9 mouse cellular contexts compared by ENCODE assay signal in genomic region chr11:85888451-85888961, GRCm38 (mm10). TPM values are rescaled to one million over a fixed set of nuclear protein-coding genes. Genes with fewer than 3 reads are reported as not detected.
A peak's percentile ranks its signal among the peaks of the same experiment; 100 is the strongest.
DNase-seq lines count a peak whose midpoint lies in the region; ATAC-seq and TF ChIP-seq lines count a peak whose summit lies in the region.
"Had no signal": no experiment of that assay in that cellular context is flagged by ENCODE, and none has a peak within 500 bp of the region (broad histone marks: within the 10 kb centered on the region; RNA-seq: fewer than 3 reads in every experiment).

No protein-coding gene starts in this region.

- H3K27ac ChIP-seq in forebrain, embryonic 11.5 days (ENCODE audit: low read depth, low read length), result no peak overlapping the region
- no peak overlapping the region for H3K27ac ChIP-seq in forebrain, postnatal 0 days (ENCODE audit: low read depth, low read length)
- H3K27ac ChIP-seq in liver, embryonic 12.5 days, result no peak overlapping the region
- H3K27ac ChIP-seq in embryonic facial prominence, embryonic 10.5 days (replicated peaks), result peak overlapping the region; percentile 24; the same call in 1 of the 2 replicates
- no peak overlapping the region for H3K27ac ChIP-seq in cerebellum, adult 2 months (ENCODE audit: insufficient read depth, low read length)

- WGBS in forebrain, embryonic 11.5 days, result 3% methylated on average over 26 of the region's 26 CpGs
- 2% methylated on average over 26 of the region's 26 CpGs for WGBS in forebrain, postnatal 0 days
- WGBS in liver, embryonic 12.5 days (ENCODE audit: insufficient replicate concordance), result 2% methylated on average over 26 of the region's 26 CpGs
- under 1% methylated on average over 26 of the region's 26 CpGs for WGBS in embryonic facial prominence, embryonic 10.5 days
- 11% methylated on average over 26 of the region's 26 CpGs for WGBS in cerebellum, adult 2 months

- H3K27me3 ChIP-seq in forebrain, embryonic 11.5 days (ENCODE audit: control insufficient read depth, insufficient read depth, low read length), result peaks cover 80% of the 10 kb centered on the region
- peaks cover 78% of the 10 kb centered on the region for H3K27me3 ChIP-seq in forebrain, postnatal 0 days (ENCODE audit: insufficient read depth, low read length)
- H3K27me3 ChIP-seq in liver, embryonic 12.5 days (replicated peaks), result peaks cover 97% of the 10 kb centered on the region
- peaks cover 100% of the 10 kb centered on the region for H3K27me3 ChIP-seq in embryonic facial prominence, embryonic 10.5 days (replicated peaks; ENCODE audit: low read depth, poor library complexity, severe bottlenecking)
- H3K27me3 ChIP-seq in cerebellum, adult 2 months (ENCODE audit: control insufficient read depth, insufficient read depth, low read length), result peaks cover 20% of the 10 kb centered on the region; the same call in 1 of the 2 replicates

- no peak for ATAC-seq in forebrain, embryonic 11.5 days (replicated peaks; ENCODE audit: low FRiP score)
- no peak for ATAC-seq in forebrain, postnatal 0 days
- ATAC-seq in liver, embryonic 12.5 days, result 0 out of 2 replicates have a peak, but pooled peaks have one; percentile 18

- no peaks in the 10 kb centered on the region for H3K9me3 ChIP-seq in forebrain, embryonic 11.5 days (ENCODE audit: control insufficient read depth, low read length)
- H3K9me3 ChIP-seq in forebrain, postnatal 0 days (ENCODE audit: low read length), result no peaks in the 10 kb centered on the region
- H3K9me3 ChIP-seq in liver, embryonic 12.5 days (replicated peaks), result no peaks in the 10 kb centered on the region
- no peaks in the 10 kb centered on the region for H3K9me3 ChIP-seq in embryonic facial prominence, embryonic 10.5 days

- peaks cover 13% of the 10 kb centered on the region for H3K4me1 ChIP-seq in forebrain, embryonic 11.5 days (replicated peaks; ENCODE audit: control insufficient read depth, insufficient read depth, low read length)
- no peaks in the 10 kb centered on the region for H3K4me1 ChIP-seq in forebrain, postnatal 0 days (ENCODE audit: insufficient read depth)
- peaks cover 15% of the 10 kb centered on the region for H3K4me1 ChIP-seq in liver, embryonic 12.5 days
- peaks cover 41% of the 10 kb centered on the region for H3K4me1 ChIP-seq in embryonic facial prominence, embryonic 10.5 days
- no peaks in the 10 kb centered on the region for H3K4me1 ChIP-seq in cerebellum, adult 2 months (ENCODE audit: control insufficient read depth, insufficient read depth, low read length)

- intact Hi-C loops in gastrocnemius, postnatal 14 days (cut with DNase I; ENCODE audit: low total_unique reads), result no loop called here

- H3K4me3 ChIP-seq in forebrain, embryonic 11.5 days (ENCODE audit: low read depth, low read length), result no peak overlapping the region
- H3K4me3 ChIP-seq in forebrain, postnatal 0 days (ENCODE audit: low read depth, low read length), result no peak overlapping the region
- H3K4me3 ChIP-seq in liver, embryonic 12.5 days, result no peak overlapping the region
- peak overlapping the region; percentile 25 for H3K4me3 ChIP-seq in embryonic facial prominence, embryonic 10.5 days
- no peak overlapping the region for H3K4me3 ChIP-seq in cerebellum, adult 2 months (replicated peaks; ENCODE audit: insufficient read depth, low read depth, low read length)

- H3K4me2 ChIP-seq in forebrain, embryonic 11.5 days (ENCODE audit: low read depth, low read length, severe bottlenecking), result no peak overlapping the region
- no peak overlapping the region for H3K4me2 ChIP-seq in forebrain, postnatal 0 days (ENCODE audit: low read depth)
- H3K4me2 ChIP-seq in liver, embryonic 12.5 days, result peak overlapping the region; percentile 20; the same call in 1 of the 2 replicates

- no peaks in the 10 kb centered on the region for H3K36me3 ChIP-seq in forebrain, embryonic 11.5 days (ENCODE audit: control insufficient read depth, insufficient read depth, low read length)
- no peaks in the 10 kb centered on the region for H3K36me3 ChIP-seq in forebrain, postnatal 0 days (ENCODE audit: insufficient read depth)
- H3K36me3 ChIP-seq in liver, embryonic 12.5 days, result no peaks in the 10 kb centered on the region
- H3K36me3 ChIP-seq in embryonic facial prominence, embryonic 10.5 days (replicated peaks), result no peaks in the 10 kb centered on the region

- H3K9ac ChIP-seq in forebrain, embryonic 11.5 days (ENCODE audit: low read length), result no peak overlapping the region
- H3K9ac ChIP-seq in forebrain, postnatal 0 days, result no peak overlapping the region
- H3K9ac ChIP-seq in liver, embryonic 12.5 days, result no peak overlapping the region

- no peak for TF ChIP-seq CTCF in forebrain, postnatal 0 days (IDR thresholded peaks at IDR 0.05; ENCODE audit: low read depth)
- no peak for TF ChIP-seq CTCF in cerebellum, adult 2 months (IDR thresholded peaks at IDR 0.05; ENCODE audit: borderline replicate concordance, insufficient read depth, low read depth, low read length)

- peak; percentile 66 for DNase-seq in forebrain, embryonic 11.5 days (ENCODE audit: low spot score)
- no peak for DNase-seq in forebrain, postnatal 0 days
- DNase-seq in liver, result no peak
- DNase-seq in embryonic facial prominence, embryonic 10.5 days (ENCODE audit: low spot score), result peak; percentile 75
- peak; percentile 15 for DNase-seq in lung, postnatal 36 days
- no peak for DNase-seq in gastrocnemius, postnatal 14 days
- no peak for DNase-seq in cerebellum, adult 2 months
- DNase-seq: layer of hippocampus, adult 9-11 months had no signal

- TF ChIP-seq POLR2A in cerebellum, adult 2 months (IDR thresholded peaks at IDR 0.05; ENCODE audit: borderline replicate concordance, insufficient read depth, low read length), result no peak

RNA-seq across cellular contexts. Expression of gene Tbx4, which starts 2.3 kb away (rescaled TPM):
- 0.12 and 0.21 TPM in 2 replicates for polyA plus RNA-seq in forebrain, embryonic 11.5 days (2014; fragmentation: Nextera tagmentation; extraction: Ambion mirVana)
- 0.15 and 0.33 TPM in 2 replicates for total RNA-seq in forebrain, postnatal 0 days (2014; rRNA removed)
- 0.19 TPM in 2 replicates for polyA plus RNA-seq in forebrain, postnatal 0 days (2015; fragmentation: Nextera tagmentation; extraction: Ambion mirVana)
- polyA plus RNA-seq in liver, embryonic 12.5 days (2016; fragmentation: Nextera tagmentation; extraction: Ambion mirVana), result 0.12 and 0.35 TPM in 2 replicates
- 1.0 and 1.4 TPM in 2 replicates for polyA plus RNA-seq in embryonic facial prominence, embryonic 10.5 days (2016; fragmentation: Nextera tagmentation; extraction: Ambion mirVana)
- 1 to 10 TPM; 1.7 to 2.6 TPM for total RNA-seq in gastrocnemius, postnatal 14 days (2021)
- polyA plus RNA-seq in cerebellum, adult 2 months (2012; rRNA removed), result 0.19 and 0.25 TPM in 2 replicates

RNA-seq across cellular contexts. Expression of gene Gm11444, which starts 38.4 kb away (rescaled TPM):
- polyA plus RNA-seq in forebrain, embryonic 11.5 days (2014; fragmentation: Nextera tagmentation; extraction: Ambion mirVana), result not detected in 2 replicates
- total RNA-seq in forebrain, postnatal 0 days (2014; rRNA removed), result not detected in 2 replicates
- polyA plus RNA-seq in forebrain, postnatal 0 days (2015; fragmentation: Nextera tagmentation; extraction: Ambion mirVana), result not detected in 2 replicates
- polyA plus RNA-seq in liver, embryonic 12.5 days (2016; fragmentation: Nextera tagmentation; extraction: Ambion mirVana), result not detected in 2 replicates
- polyA plus RNA-seq in embryonic facial prominence, embryonic 10.5 days (2016; fragmentation: Nextera tagmentation; extraction: Ambion mirVana), result not detected in 2 replicates
- total RNA-seq in gastrocnemius, postnatal 14 days (2021), result not detected
- polyA plus RNA-seq in cerebellum, adult 2 months (2012; rRNA removed), result not detected in 2 replicates

RNA-seq across cellular contexts. Expression of gene Tbx2, which starts 56.2 kb away (rescaled TPM):
- 1.5 and 2.0 TPM in 2 replicates for polyA plus RNA-seq in forebrain, embryonic 11.5 days (2014; fragmentation: Nextera tagmentation; extraction: Ambion mirVana)
- total RNA-seq in forebrain, postnatal 0 days (2014; rRNA removed), result 1.9 and 5.1 TPM in 2 replicates
- 0.42 and 0.44 TPM in 2 replicates for polyA plus RNA-seq in forebrain, postnatal 0 days (2015; fragmentation: Nextera tagmentation; extraction: Ambion mirVana)
- 1.1 and 1.4 TPM in 2 replicates for polyA plus RNA-seq in liver, embryonic 12.5 days (2016; fragmentation: Nextera tagmentation; extraction: Ambion mirVana)
- 9.9 and 10.9 TPM in 2 replicates for polyA plus RNA-seq in embryonic facial prominence, embryonic 10.5 days (2016; fragmentation: Nextera tagmentation; extraction: Ambion mirVana)
- total RNA-seq in gastrocnemius, postnatal 14 days (2021), result 10 to 100 TPM in 1 of 2 experiments, 1 to 10 TPM in 1; 9.7 to 10.1 TPM
- 3.2 and 3.5 TPM in 2 replicates for polyA plus RNA-seq in cerebellum, adult 2 months (2012; rRNA removed)

Comparison
In these comparisons a context has a peak if more than half of its experiments do, and no peak if none do; other contexts are left out.
1. DNase-seq: peak in forebrain, embryonic 11.5 days (single experiment), embryonic facial prominence, embryonic 10.5 days (single experiment) and lung, postnatal 36 days (single experiment); none in forebrain, postnatal 0 days (single experiment), liver (single experiment), gastrocnemius, postnatal 14 days (single experiment) and cerebellum, adult 2 months (0 of 2).